Mouse (Mus musculus) MEL (cell line): ENCODE measurements around the gene Mgam. TPM values are rescaled to one million over a fixed set of nuclear protein-coding genes. Genes with fewer than 3 reads are reported as not detected.

ENCODE experiments used
- DNase-seq: peaks from one replicate; pipeline ENCODE4 v3.0.0; 2011; ENCODE audit warnings: low read depth, low spot score
- H3K27ac ChIP-seq: 2 replicates; pipeline ENCODE4 v1.5.1; 2012; ENCODE audit warnings: low read depth, mild to moderate bottlenecking, control low read depth, low read length, moderate library complexity; ENCODE audit not compliant: control insufficient read depth
- H3K27me3 ChIP-seq, 2 experiments: fragments of 150-350 bp in 1 of 2; sonication (generic) in 1 of 2; 2 replicates each; pipeline ENCODE4 v1.6.1; 2012; ENCODE audit warnings: low read length in 2 of 2, mild to moderate bottlenecking in 2 of 2, improper control_type of control experiment in 1 of 2, moderate library complexity in 1 of 2; ENCODE audit not compliant: insufficient read depth in 2 of 2, control insufficient read depth in 1 of 2
- H3K36me3 ChIP-seq, 2 experiments: 2 replicates each; pipeline ENCODE4 v1.6.1; 2012 to 2014; ENCODE audit warnings: low read length in 2 of 2, improper control_type of control experiment in 1 of 2, inconsistent platforms in 1 of 2, mild to moderate bottlenecking in 1 of 2; ENCODE audit not compliant: insufficient read depth in 2 of 2, control insufficient read depth in 1 of 2
- H3K4me1 ChIP-seq, 2 experiments: fragments of 150-350 bp in 1 of 2; sonication (generic) in 1 of 2; 2 replicates each; pipeline ENCODE4 v1.6.1; 2012; ENCODE audit warnings: low read length in 2 of 2, improper control_type of control experiment in 1 of 2, mild to moderate bottlenecking in 1 of 2; ENCODE audit not compliant: insufficient read depth in 2 of 2, control insufficient read depth in 1 of 2
- H3K4me3 ChIP-seq, 2 experiments: fragments of 150-350 bp in 1 of 2; sonication (generic) in 1 of 2; 2 replicates each; pipeline ENCODE4 v1.5.1; 2012; ENCODE audit warnings: low read depth in 2 of 2, low read length in 2 of 2, mild to moderate bottlenecking in 2 of 2, moderate library complexity in 2 of 2, control low read depth in 1 of 2, improper control_type of control experiment in 1 of 2; ENCODE audit not compliant: control insufficient read depth in 1 of 2, insufficient read depth in 1 of 2
- H3K79me2 ChIP-seq: 2 replicates; pipeline ENCODE4 v1.6.1; 2012; ENCODE audit warnings: mild to moderate bottlenecking, low read length, moderate library complexity; ENCODE audit not compliant: control insufficient read depth, poor library complexity, insufficient read depth
- H3K9ac ChIP-seq: 2 replicates; pipeline ENCODE4 v1.6.1; 2012; ENCODE audit warnings: low read depth, mild to moderate bottlenecking, control low read depth, low read length, moderate library complexity; ENCODE audit not compliant: control insufficient read depth, poor library complexity, severe bottlenecking
- H3K9me3 ChIP-seq: fragments of 150-350 bp; sonication (generic); replicated peaks from 2 replicates; pipeline ENCODE4 v1.6.1; 2012; ENCODE audit warnings: mild to moderate bottlenecking, low read length, improper control_type of control experiment, moderate library complexity; ENCODE audit not compliant: insufficient read depth
- CHD1 ChIP-seq: IDR thresholded peaks from 2 replicates; pipeline ENCODE4 v1.6.1; 2012; ENCODE audit warnings: low read depth, mild to moderate bottlenecking, inconsistent platforms, low read length, improper control_type of control experiment
- E2F4 ChIP-seq: IDR thresholded peaks from 2 replicates; pipeline ENCODE4 v1.6.1; 2011; ENCODE audit warnings: low read depth, low read length, improper control_type of control experiment, borderline replicate concordance
- ETS1 ChIP-seq: IDR thresholded peaks from 2 replicates; pipeline ENCODE4 v1.6.1; 2012; ENCODE audit warnings: low read depth, mild to moderate bottlenecking, inconsistent platforms, low read length, improper control_type of control experiment, moderate library complexity
- HCFC1 ChIP-seq: IDR thresholded peaks from 2 replicates; pipeline ENCODE4 v1.6.1; 2012; ENCODE audit warnings: low read depth, mild to moderate bottlenecking, inconsistent platforms, low read length, improper control_type of control experiment, moderate library complexity
- JUND ChIP-seq: IDR thresholded peaks from 2 replicates; pipeline ENCODE4 v1.6.1; 2011; ENCODE audit warnings: low read depth, mild to moderate bottlenecking, improper control_type of control experiment, low read length
- KAT2A ChIP-seq: conservative IDR thresholded peaks from 2 replicates; pipeline ENCODE4 v1.6.1; 2012; ENCODE audit warnings: low read depth, low read length, improper control_type of control experiment, inconsistent platforms
- MAX ChIP-seq: IDR thresholded peaks from 2 replicates; pipeline ENCODE4 v1.6.1; 2011; ENCODE audit warnings: low read length, improper control_type of control experiment
- MAZ ChIP-seq: IDR thresholded peaks from 2 replicates; pipeline ENCODE4 v1.6.1; 2012; ENCODE audit warnings: low read depth, mild to moderate bottlenecking, inconsistent platforms, low read length, improper control_type of control experiment
- MEF2A ChIP-seq: IDR thresholded peaks from 2 replicates; pipeline ENCODE4 v1.6.1; 2014; ENCODE audit warnings: low read depth, mild to moderate bottlenecking, inconsistent platforms, low read length, improper control_type of control experiment; ENCODE audit not compliant: poor library complexity, insufficient replicate concordance, severe bottlenecking; ENCODE audit errors: extremely low read depth
- MXI1 ChIP-seq: IDR thresholded peaks from 2 replicates; pipeline ENCODE4 v1.6.1; 2011; ENCODE audit warnings: mild to moderate bottlenecking, low read depth, low read length, improper control_type of control experiment
- MYC ChIP-seq: IDR thresholded peaks from 2 replicates; pipeline ENCODE4 v1.6.1; 2011; ENCODE audit warnings: low read depth, mild to moderate bottlenecking, low read length, improper control_type of control experiment, moderate library complexity
- NELFE ChIP-seq: IDR thresholded peaks from 2 replicates; pipeline ENCODE4 v1.6.1; 2011; ENCODE audit warnings: low read depth, low read length, improper control_type of control experiment
- NRF1 ChIP-seq: IDR thresholded peaks from 2 replicates; pipeline ENCODE4 v1.6.1; 2014; ENCODE audit warnings: low read depth, mild to moderate bottlenecking, inconsistent platforms, low read length, improper control_type of control experiment, moderate library complexity; ENCODE audit not compliant: poor library complexity, insufficient read depth, severe bottlenecking
- POLR2A ChIP-seq, 2 experiments: IDR thresholded peaks; 2 replicates each; pipeline ENCODE4 v1.6.1; 2011 to 2012; ENCODE audit warnings: low read length in 2 of 2, mild to moderate bottlenecking in 2 of 2, control low read depth in 1 of 2, improper control_type of control experiment in 1 of 2, low read depth in 1 of 2, moderate library complexity in 1 of 2; ENCODE audit not compliant: control insufficient read depth in 1 of 2, insufficient read depth in 1 of 2, poor library complexity in 1 of 2
- POLR2AphosphoS5 ChIP-seq: IDR thresholded peaks from 2 replicates; pipeline ENCODE4 v1.6.1; 2012; ENCODE audit warnings: low read depth, borderline replicate concordance, mild to moderate bottlenecking, inconsistent platforms, low read length, moderate library complexity, mixed read lengths
- RAD21 ChIP-seq: IDR thresholded peaks from 2 replicates; pipeline ENCODE4 v1.6.1; 2011; ENCODE audit warnings: mild to moderate bottlenecking, low read depth, low read length, improper control_type of control experiment
- SIN3A ChIP-seq: IDR thresholded peaks from 2 replicates; pipeline ENCODE4 v1.6.1; 2012; ENCODE audit warnings: low read length, improper control_type of control experiment, inconsistent platforms
- SMC3 ChIP-seq: IDR thresholded peaks from 2 replicates; pipeline ENCODE4 v1.6.1; 2011; ENCODE audit warnings: low read depth, low read length, improper control_type of control experiment
- USF1 ChIP-seq: IDR thresholded peaks from 2 replicates; pipeline ENCODE4 v1.6.1; 2014; ENCODE audit warnings: low read depth, mild to moderate bottlenecking, inconsistent platforms, low read length, improper control_type of control experiment, moderate library complexity
- USF2 ChIP-seq, 2 experiments: IDR thresholded peaks; 2 replicates each; pipeline ENCODE4 v1.6.1; 2011 to 2012; ENCODE audit warnings: improper control_type of control experiment in 2 of 2, low read length in 2 of 2, borderline replicate concordance in 1 of 2, inconsistent platforms in 1 of 2, low read depth in 1 of 2, mild to moderate bottlenecking in 1 of 2; ENCODE audit not compliant: insufficient read depth in 1 of 2
- ZKSCAN1 ChIP-seq: IDR thresholded peaks from 2 replicates; pipeline ENCODE4 v1.6.1; 2012; ENCODE audit warnings: low read depth, mild to moderate bottlenecking, inconsistent platforms, low read length, improper control_type of control experiment, moderate library complexity
- ZNF384 ChIP-seq: IDR thresholded peaks from 2 replicates; pipeline ENCODE4 v1.6.1; 2012; ENCODE audit warnings: low read depth, mild to moderate bottlenecking, inconsistent platforms, low read length, improper control_type of control experiment
- polyA plus RNA-seq, 2 experiments: library from polyadenylated mRNA; stranded (reverse) in 1 of 2; unstranded in 1 of 2; fragments of >175 nt in 1 of 2; fragments of >200 nt in 1 of 2; gene quantifications; 2 replicates each; pipeline versions ENCODE4 v1.2.1 to v1.2.4; 2012; ENCODE audit warnings: low replicate concordance in 2 of 2, low read depth in 1 of 2; ENCODE audit not compliant: insufficient read length in 2 of 2, insufficient read depth in 1 of 2, missing spikeins in 1 of 2
- total RNA-seq: library from RNA; depleted of rRNA; stranded (reverse); fragments of 300-350 nt; gene quantifications from 2 replicates; pipeline ENCODE4 v1.2.3, GENCODE M21; 2012

Mgam gene
- total and polyA plus RNA-seq, 3 experiments: not detected

GRCm38 (mm10) chr6:40640710-40641538 is 12.3 kb downstream of the Mgam start:
- no peaks in the 10 kb centered on the region for H3K4me1 ChIP-seq
- H3K27me3 ChIP-seq: no peaks in the 10 kb centered on the region
- TF ChIP-seq JUND (no peak), MAX (no peak), USF1 (no peak), HCFC1 (no peak), CHD1 (no peak), MXI1 (no peak), SMC3 (no peak)
- DNase-seq: peak; percentile 3
- H3K27ac ChIP-seq: no peak overlapping the region
- H3K9me3 ChIP-seq: no peaks in the 10 kb centered on the region
- no peaks in the 10 kb centered on the region for H3K36me3 ChIP-seq
- H3K79me2 ChIP-seq: no peaks in the 10 kb centered on the region
- H3K4me3 ChIP-seq: no peak overlapping the region
- H3K9ac ChIP-seq: no peak overlapping the region

DNA sequence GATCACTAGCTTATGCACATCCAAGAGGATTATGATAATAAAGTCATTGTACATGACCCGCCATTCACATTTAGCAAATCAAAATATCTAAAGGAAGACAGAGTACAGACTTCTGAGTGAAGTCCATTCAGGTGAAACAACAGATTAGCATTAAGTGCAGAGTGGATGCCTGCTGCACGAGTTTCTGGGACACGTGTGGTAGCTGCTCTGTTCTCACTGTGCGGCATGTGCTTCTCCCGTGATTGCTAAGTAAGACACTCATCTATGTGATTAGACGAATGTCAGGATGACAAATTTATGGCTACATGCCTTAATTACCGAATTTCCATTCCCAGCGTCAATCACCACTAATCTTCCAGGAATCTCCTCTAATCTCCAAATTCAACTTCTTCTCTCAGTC is 17.1 kb downstream of the Mgam start:
- no peaks in the 10 kb centered on the region for H3K9me3 ChIP-seq
- H3K27ac ChIP-seq: no peak overlapping the region
- TF ChIP-seq ETS1 (no peak), RAD21 (no peak), MEF2A (no peak), HCFC1 (no peak), USF2 (IDR thresholded peaks at IDR 0.05; ENCODE audit: borderline replicate concordance in 1 of 2, insufficient read depth in 1 of 2, low read depth in 1 of 2, low read length in 2 of 2) (no peak), E2F4 (no peak), KAT2A (no peak)
- H3K9ac ChIP-seq: no peak overlapping the region
- H3K4me1 ChIP-seq: no peaks in the 10 kb centered on the region
- no peak for DNase-seq
- H3K4me3 ChIP-seq: no peak overlapping the region
- no peaks in the 10 kb centered on the region for H3K79me2 ChIP-seq
- no peaks in the 10 kb centered on the region for H3K27me3 ChIP-seq
- no peaks in the 10 kb centered on the region for H3K36me3 ChIP-seq

- no peak for DNase-seq
- H3K9me3 ChIP-seq: no peaks in the 10 kb centered on the region
- H3K27me3 ChIP-seq: no peaks in the 10 kb centered on the region
- no peaks in the 10 kb centered on the region for H3K36me3 ChIP-seq
- no peak overlapping the region for H3K27ac ChIP-seq
- H3K79me2 ChIP-seq: no peaks in the 10 kb centered on the region
- no peaks in the 10 kb centered on the region for H3K4me1 ChIP-seq
- H3K9ac ChIP-seq: no peak overlapping the region
- no peak overlapping the region for H3K4me3 ChIP-seq
- no peak for TF ChIP-seq MYC
- no peak for TF ChIP-seq MXI1
- no peak for TF ChIP-seq USF1
- TF ChIP-seq RAD21: no peak
- TF ChIP-seq ZKSCAN1: no peak
- no peak for TF ChIP-seq POLR2A (IDR thresholded peaks at IDR 0.05; ENCODE audit: control insufficient read depth in 1 of 2, insufficient read depth in 1 of 2, low read depth in 1 of 2, low read length in 2 of 2, poor library complexity in 1 of 2)
- no peak for TF ChIP-seq MAZ
- TF ChIP-seq ZNF384: no peak
- TF ChIP-seq MAX: no peak
- TF ChIP-seq POLR2AphosphoS5: no peak
- TF ChIP-seq KAT2A: no peak
- no peak for TF ChIP-seq ETS1
- TF ChIP-seq NELFE: no peak
- no peak for TF ChIP-seq NRF1
- no peak for TF ChIP-seq SIN3A
Observed at GRCm38 (mm10) chr6:40650953-40651352, 22.3 kb downstream of the Mgam start.
